Mouse (Mus musculus): ENCODE measurements around the gene Gm20479. TPM values are rescaled to one million over a fixed set of nuclear protein-coding genes. Genes with fewer than 3 reads are reported as not detected.

Gm20479 gene
- total RNA-seq, 2 experiments from 2014 or later, result not detected

DNA sequence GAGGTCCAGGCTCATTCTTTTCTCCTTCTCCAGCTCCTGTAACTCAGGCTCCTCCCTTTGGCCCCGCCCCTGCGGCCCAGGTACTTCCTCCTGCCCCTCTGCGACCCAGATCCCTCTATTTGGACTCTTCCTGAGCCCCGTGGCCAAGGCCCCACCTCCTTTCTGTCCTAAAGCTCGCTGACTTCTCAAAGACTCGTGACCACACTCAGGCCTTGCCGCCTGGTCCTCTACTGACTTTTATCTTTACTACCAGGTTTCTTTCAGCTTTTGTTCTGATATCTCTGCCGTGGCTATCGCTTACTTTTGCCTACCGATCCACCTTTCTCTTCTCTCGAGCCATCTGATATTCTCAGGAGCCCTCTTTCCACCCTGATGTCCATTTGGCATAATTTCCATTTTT is 10.8 kb upstream of the Gm20479 start:
- DNase-seq, result no peak

DNA sequence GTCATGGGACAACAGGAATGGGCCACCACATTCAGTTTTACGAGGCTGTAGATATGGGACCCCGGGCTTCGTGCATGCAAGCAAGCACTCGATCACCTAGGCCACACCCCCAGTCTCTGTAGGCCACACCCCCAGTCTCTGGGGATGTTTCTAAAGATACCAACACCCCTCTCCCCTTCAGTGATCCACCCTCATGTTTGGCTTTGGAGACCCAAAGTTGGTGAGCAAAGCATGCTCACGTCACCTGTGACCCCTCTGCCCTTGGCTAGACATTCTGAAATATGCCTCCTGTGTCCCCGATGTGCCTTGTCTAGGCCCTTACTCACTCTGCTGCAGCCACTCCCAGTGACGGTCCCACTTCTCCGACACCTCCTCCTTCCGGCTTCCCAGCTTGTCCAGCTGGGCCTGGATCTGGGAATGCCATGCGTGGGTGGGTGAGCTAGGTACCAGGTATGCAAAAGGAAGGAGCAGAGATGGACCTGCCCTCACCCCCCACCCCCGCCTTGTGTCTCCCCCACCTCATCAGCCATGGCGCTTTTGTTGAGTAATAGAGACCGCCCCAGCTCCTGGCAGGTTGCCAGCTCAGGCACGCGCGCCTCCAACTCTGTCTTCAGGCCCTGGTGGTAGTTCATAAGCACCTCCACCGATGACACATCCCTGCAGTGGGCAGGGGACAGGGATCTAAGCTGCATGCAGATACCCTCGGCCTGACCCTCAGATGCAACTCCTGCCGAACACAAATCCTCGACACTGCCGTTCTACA is 9.0 kb upstream of the Gm20479 start:
- DNase-seq, result no peak

GRCm38 (mm10) chr7:27364379-27364778 is 7.2 kb upstream of the Gm20479 start:
- DNase-seq, result no peak

GRCm38 (mm10) chr7:27361283-27361946 is 4.2 kb upstream of the Gm20479 start:
- DNase-seq, result peak; percentile 98

- DNase-seq, result no peak
Observed at GRCm38 (mm10) chr7:27360749-27361148, 3.5 kb upstream of the Gm20479 start.

DNA sequence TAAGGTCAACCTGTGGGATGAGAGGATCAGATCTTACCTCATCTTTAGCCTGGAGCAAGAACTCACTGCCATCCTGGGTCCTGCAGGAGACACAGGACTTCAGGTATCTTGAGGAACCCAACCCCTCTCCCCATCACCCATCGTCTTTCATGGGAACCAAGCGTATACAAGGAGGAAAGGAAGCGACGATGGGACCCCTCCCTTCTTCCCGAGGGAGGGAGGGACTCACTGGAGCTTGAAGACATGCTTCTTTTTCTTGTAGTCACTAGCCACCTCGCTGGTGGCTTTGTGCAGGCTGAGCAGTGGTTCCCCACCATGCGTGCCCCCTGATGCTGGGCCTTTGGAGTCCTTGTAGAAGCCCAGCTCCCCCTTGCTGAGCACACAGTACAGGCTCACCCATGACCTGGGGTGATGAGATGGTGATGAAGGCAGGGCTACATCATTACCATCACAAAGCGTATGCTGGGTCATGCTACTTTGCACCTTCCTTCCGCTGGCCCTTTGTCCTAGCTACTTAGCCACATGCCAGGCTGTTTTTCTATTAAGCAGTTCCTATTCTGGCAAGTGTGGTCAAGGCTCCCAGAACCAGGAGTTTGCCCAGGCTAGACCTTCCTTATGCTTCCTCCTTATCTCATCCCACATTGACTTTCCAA is 2.6 kb upstream of the Gm20479 start:
- DNase-seq, result no peak

- no peak for DNase-seq
Observed at GRCm38 (mm10) chr7:27359162-27359561, 1.9 kb upstream of the Gm20479 start.

- DNase-seq, result no peak
Observed at GRCm38 (mm10) chr7:27357595-27357978, 368 bp upstream of the Gm20479 start.

DNA sequence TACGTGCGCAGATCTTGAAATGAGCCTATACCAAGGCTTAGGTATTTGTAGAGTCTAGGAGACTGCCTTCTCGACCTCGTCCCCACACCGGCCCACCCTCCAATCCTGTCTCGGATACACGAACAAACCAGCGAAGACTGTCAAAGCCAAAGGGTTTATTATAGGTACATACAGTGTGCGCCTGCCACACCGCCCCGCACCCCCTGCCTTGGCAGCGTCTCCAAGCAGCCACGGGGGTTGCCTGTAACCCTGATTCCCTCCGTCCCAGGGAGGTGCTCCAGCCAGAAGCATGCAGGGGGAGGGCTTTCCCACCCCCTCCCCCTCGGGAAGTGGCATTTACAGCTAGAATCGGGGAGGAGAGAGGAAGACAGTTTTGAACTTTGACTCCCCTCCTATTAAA is 971 bp downstream of the Gm20479 start:
- DNase-seq, result no peak

GRCm38 (mm10) chr7:27355745-27356240 is 1.4 kb downstream of the Gm20479 start, which contains the start of gene Shkbp1:
Gene Shkbp1, minus strand, starts transcription at chr7:27356019.
- DNase-seq, result peak; percentile 86

DNA sequence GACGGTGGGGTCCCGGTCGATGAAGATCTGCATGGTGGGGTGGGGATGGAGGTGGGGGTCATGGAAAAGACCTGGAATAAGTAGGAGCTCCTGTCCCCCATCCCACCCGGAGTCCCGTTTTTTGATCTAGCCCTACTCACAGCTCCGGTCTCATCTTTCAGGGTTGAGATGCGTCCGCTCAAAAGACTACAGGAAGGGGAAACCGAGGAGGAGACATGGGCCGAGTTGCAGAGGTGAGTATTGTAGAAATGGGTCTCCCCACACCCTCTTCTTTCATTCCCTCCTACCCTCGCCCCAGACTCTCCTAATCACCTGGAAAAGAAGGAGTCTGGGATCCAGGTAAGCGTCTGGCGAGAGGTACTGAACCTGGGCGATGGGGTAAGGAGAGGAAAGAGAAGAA is 2.0 kb downstream of the Gm20479 start:
- DNase-seq, result no peak

- no peak for DNase-seq
Observed at GRCm38 (mm10) chr7:27354783-27355182, 2.4 kb downstream of the Gm20479 start.

DNA sequence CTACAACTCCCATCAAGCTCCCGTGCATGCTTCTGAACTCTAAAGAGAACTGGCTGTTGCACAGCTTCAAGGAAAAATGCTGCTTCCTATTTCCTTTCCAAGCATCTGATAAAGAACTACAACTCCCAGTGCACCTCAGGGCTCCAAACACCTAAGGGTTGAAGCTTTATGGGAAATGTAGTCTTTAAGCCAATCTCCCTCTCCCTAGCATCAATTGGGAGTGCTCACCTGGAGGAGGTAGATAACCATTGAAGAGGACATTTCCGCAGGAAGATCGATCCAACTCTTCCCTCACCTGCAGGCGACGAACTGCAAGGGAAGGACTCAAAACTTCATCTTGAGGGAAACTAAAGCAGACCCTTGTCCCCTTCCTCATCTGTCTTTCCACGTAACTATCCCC is 3.1 kb downstream of the Gm20479 start:
- no peak for DNase-seq

DNA sequence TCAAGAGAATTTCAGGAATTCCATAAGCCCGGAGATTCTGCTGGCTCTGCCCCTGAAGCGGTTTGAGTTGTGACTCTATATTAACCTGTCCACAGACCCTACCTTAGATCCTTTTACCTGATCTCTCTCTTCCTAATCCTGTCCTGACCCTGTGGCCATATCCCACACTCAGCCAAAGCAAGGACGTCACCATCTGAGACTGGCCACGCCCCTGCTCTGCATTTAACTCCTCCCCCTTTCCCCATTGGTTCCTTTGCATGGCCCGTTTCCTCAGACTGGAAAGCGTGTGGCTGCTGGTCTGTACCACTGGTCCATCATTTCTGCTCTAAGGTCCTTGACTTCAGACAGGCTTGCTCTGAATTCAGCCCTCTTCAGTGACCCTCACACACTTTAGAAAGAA is 11.8 kb downstream of the Gm20479 start:
- no peak for DNase-seq

GRCm38 (mm10) chr7:27342595-27342994 is 14.6 kb downstream of the Gm20479 start:
- no peak for DNase-seq

DNA sequence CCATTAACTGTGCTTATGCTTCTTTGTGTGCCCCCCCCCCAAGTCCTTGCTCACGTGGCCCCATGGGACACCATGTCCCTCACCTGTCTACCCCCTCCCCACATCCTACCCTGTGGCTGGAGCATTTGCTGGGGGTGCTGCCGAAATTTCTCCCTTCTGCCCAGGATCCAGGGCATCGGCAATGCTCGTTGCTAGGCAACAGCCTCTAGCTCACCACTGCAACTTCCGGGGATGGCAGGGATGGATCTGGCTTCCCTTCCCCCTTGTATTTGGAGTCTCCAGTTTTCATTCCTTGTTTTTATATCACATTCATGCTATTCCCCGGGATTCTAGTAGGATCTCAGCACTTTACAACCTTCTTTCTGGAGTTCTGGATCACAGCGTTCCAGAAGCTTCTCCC is 17.7 kb downstream of the Gm20479 start:
- no peak for DNase-seq

DNA sequence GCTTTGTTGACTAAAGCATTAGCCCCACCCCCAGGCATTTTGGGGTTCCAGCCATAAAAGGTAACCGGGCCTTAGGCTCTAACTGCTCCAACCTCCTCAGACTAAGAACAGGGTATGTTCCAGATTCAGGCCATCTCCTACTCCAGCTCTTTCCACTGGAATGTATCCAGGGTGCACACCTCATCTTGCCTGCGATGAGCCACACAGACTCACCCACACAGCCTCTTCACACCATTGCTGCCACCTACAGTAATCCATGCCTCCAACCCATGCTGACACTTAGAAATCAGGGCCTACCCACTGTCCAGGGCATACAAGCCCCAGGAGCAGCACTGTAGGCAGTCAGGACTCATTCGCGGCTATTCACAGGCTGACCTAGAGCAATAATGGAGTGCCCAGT is 18.1 kb downstream of the Gm20479 start:
- DNase-seq, result no peak

- no peak for DNase-seq
Observed at GRCm38 (mm10) chr7:27337175-27337853, 19.9 kb downstream of the Gm20479 start, which contains the start of gene Ltbp4. Gene Ltbp4, minus strand, starts transcription at chr7:27337692.

DNA sequence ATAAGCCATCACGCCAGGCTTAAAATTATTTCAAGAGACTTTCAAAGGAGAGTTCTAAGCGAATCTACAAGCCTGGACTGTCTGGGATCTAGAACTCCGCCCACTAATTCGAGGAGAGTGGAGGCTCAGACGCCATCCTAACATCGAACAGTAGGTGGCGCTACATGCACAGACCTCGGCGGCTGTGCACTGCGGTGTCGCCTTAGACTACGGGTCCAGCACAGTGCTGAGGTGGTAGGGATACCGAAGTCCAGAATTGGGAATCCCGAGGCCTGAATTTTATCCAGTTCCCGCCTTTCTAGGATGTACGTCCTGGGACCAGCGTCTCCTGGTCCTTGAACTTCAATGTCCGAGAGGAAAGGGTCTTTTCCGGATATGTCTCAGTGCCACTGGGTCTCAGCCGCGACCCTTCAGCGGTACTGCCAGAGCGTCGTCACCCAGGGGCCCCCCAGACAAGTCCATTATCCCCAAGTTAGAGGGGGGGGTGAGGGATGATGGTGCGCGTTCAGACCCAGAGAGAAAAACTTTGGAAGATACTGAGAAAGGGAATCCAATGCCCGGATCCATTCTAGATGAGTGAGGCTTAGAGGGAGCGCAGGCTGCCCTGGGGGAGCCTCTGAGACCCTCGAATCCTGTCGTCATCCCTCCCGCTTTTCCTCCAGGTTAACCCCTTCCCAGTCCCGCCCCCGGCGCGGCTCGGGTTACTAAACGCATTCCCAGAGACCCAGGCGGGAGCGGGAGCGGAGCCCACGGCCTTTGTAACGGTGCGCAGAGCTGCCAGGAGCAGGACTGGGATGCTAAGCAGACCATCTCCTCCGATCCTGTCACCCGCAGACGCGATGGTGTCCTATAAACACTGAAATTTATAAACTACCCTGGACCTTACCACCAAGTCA is 21.0 kb downstream of the Gm20479 start:
- peak; percentile 83 for DNase-seq

GRCm38 (mm10) chr7:27335011-27335720 is 22.1 kb downstream of the Gm20479 start:
- DNase-seq, result no peak
